Mouse (Mus musculus) heart, postnatal 0 days (tissue): ENCODE measurements around the gene Cpsf7. TPM values are rescaled to one million over a fixed set of nuclear protein-coding genes. Genes with fewer than 3 reads are reported as not detected.

Experiments used
- ATAC-seq: fragments of 200-750 bp; cut with Nextera tagmentation; 2 replicates; pipeline ENCODE4 v1.8.0; 2017; ENCODE audit warnings: low read depth, moderate number of reproducible peaks, moderate library complexity; ENCODE audit not compliant: insufficient read depth
- DNase-seq: peaks from one replicate; pipeline ENCODE4 v3.0.0-alpha.2; 2016; ENCODE audit warnings: low spot score
- H3K27ac ChIP-seq: fragments of 300-500 bp; sonication (generic); 2 replicates; pipeline ENCODE4 v1.5.1; 2014; ENCODE audit warnings: low read depth, mild to moderate bottlenecking
- H3K27me3 ChIP-seq: fragments of 300-500 bp; sonication (generic); 2 replicates; pipeline ENCODE4 v1.6.1; 2014; ENCODE audit warnings: low read length, mixed read lengths; ENCODE audit not compliant: control insufficient read depth, insufficient read depth
- H3K36me3 ChIP-seq: fragments of 300-500 bp; sonication (generic); replicated peaks from 2 replicates; pipeline ENCODE4 v1.6.1; 2014; ENCODE audit warnings: low read length, mixed read lengths; ENCODE audit not compliant: control insufficient read depth, insufficient read depth
- H3K4me1 ChIP-seq: fragments of 300-500 bp; sonication (generic); 2 replicates; pipeline ENCODE4 v1.6.1; 2014; ENCODE audit warnings: antibody characterized with exemption; ENCODE audit not compliant: control insufficient read depth, insufficient read depth
- H3K4me2 ChIP-seq: fragments of 300-500 bp; sonication (generic); 2 replicates; pipeline ENCODE4 v1.6.1; 2014; ENCODE audit warnings: low read depth, mild to moderate bottlenecking, low read length, moderate library complexity
- H3K4me3 ChIP-seq: fragments of 300-500 bp; sonication (generic); 2 replicates; pipeline ENCODE4 v1.5.1; 2014; ENCODE audit warnings: low read depth, low read length
- H3K9ac ChIP-seq: fragments of 300-500 bp; sonication (generic); replicated peaks from 2 replicates; pipeline ENCODE4 v1.6.1; 2014; ENCODE audit warnings: low read depth, low read length, mixed read lengths
- H3K9me3 ChIP-seq: fragments of 300-500 bp; sonication (generic); replicated peaks from 2 replicates; pipeline ENCODE4 v1.6.1; 2016; ENCODE audit warnings: low read length; ENCODE audit not compliant: control insufficient read depth
- CTCF ChIP-seq: IDR thresholded peaks from 2 replicates; pipeline ENCODE4 v1.5.1; 2016; ENCODE audit warnings: antibody characterized with exemption, control low read depth, low read depth
- EP300 ChIP-seq: IDR thresholded peaks from 2 replicates; pipeline ENCODE4 v1.6.1; 2016; ENCODE audit warnings: antibody characterized with exemption, low read depth
- WGBS: fragments of 180-500 bp; shearing (Covaris S2); extraction: QIAGEN DNeasy Blood & Tissue Kit; methylation state at CpG from one replicate; pipeline ENCODE4 v1.1.7; 2014; 5-methylcytosine and 5-hydroxymethylcytosine counted together
- polyA plus RNA-seq: library from polyadenylated mRNA; unstranded; fragments of >200 nt; fragmentation: Nextera tagmentation; extraction: Ambion mirVana; gene quantifications from 2 replicates; pipeline ENCODE4 v1.2.1, GENCODE M21; 2015
- total RNA-seq: library from RNA; depleted of rRNA; stranded (reverse); fragments of >200 nt; gene quantifications from 2 replicates; pipeline ENCODE4 v1.2.3, GENCODE M21; 2014; ENCODE audit warnings: low replicate concordance

Gene Cpsf7
- total and polyA plus RNA-seq, 2 experiments from 2014 or later, result 14.8 to 51.4 TPM

DNA sequence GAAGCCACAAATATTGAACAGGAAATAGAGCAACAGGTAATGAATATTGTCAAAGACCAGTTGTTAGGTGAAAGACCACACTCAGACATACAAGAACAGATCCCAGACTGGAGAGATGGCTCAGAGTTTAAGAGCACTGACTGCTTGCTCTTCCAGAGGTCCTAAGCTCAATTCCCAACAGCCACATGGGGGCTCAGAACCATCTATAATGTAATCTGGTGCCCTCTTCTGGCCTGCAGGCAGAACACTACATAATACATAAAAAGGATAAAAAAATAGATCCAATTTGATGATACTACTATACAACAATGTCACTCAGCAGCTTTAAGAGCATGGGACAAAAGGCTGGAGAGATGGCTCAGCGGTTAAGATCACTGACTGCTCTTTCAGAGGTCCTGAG lies 4.7 kb upstream of the Cpsf7 start:
- no peaks in the 10 kb centered on the region for H3K27me3 ChIP-seq
- no peak for DNase-seq
- peaks cover 5% of the 10 kb centered on the region; the same call in 1 of the 2 replicates for H3K4me1 ChIP-seq
- H3K4me3 ChIP-seq, result no peak overlapping the region
- TF ChIP-seq CTCF (peak; percentile 47), EP300 (no peak)
- WGBS, result 68% methylated on average over 1 of the region's 1 CpGs
- H3K9me3 ChIP-seq, result no peaks in the 10 kb centered on the region
- H3K9ac ChIP-seq, result no peak overlapping the region
- peaks cover 18% of the 10 kb centered on the region for H3K36me3 ChIP-seq
- no peak overlapping the region for H3K4me2 ChIP-seq
- no peak overlapping the region for H3K27ac ChIP-seq
- ATAC-seq, result no peak

- Histone ChIP-seq H3K4me3 (no peak overlapping the region), H3K36me3 (peaks cover 3% of the 10 kb centered on the region), H3K9me3 (no peaks in the 10 kb centered on the region), H3K4me1 (peaks cover 14% of the 10 kb centered on the region), H3K9ac (no peak overlapping the region), H3K4me2 (no peak overlapping the region), H3K27me3 (no peaks in the 10 kb centered on the region), H3K27ac (no peak overlapping the region)
- TF ChIP-seq CTCF (no peak), EP300 (no peak)
- ATAC-seq (no peak), DNase-seq (no peak)
- WGBS, result 74% methylated on average over 1 of the region's 1 CpGs
Measured at GRCm38 (mm10) chr19:10521926-10522325, 3.1 kb upstream of the Cpsf7 start.

DNA sequence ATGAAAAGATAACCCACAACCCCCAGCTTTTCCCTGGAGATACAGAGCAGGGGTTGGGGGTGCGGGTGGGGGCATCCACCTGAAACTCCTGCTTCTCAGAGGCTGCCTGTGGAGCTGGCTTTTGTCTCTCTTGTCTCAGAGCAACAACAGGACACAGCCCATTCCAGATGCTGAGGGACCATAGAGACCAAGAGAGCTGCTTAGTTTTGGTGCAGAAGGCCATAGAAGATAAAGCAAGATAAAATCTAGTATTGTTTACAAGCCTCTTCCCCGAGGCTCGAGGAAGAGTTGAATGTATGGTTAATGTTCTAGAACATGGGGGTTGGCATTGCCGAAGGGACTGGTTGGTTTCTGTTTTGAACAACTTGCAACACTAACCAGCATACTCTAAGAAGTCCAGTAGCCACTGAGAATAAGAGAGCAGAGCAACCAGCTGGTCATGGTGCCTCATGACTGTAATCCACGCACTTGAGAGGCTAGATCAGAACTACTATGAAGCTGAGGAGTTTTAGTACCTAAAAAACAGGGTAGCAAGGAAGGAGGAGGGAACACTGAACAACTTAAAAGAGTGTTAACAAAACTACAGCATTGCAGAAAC lies 1.5 kb upstream of the Cpsf7 start:
- Histone ChIP-seq H3K4me2 (peak overlapping the region; percentile 74; the same call in 1 of the 2 replicates), H3K9ac (no peak overlapping the region; the same call in 1 of the 2 replicates), H3K4me1 (peaks cover 16% of the 10 kb centered on the region)

DNA sequence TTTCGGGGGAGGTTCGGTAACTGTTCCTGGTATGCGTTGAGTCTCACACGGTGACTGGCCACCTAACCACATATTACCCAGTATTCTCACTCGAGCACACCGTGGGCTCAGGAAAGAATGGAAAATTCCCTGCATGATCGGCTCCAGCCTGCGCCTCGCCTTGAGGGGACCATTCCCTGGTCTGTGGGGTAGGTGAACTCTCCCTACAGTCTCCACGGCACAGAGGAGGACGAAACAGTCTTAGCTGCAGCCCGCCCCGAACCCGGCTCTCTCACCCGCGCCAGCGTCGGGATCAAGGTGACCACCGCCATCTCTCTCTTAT lies 321 bp upstream of the Cpsf7 start:
- peaks cover 16% of the 10 kb centered on the region for H3K4me1 ChIP-seq
- WGBS, result 1% methylated on average over 19 of the region's 19 CpGs
- H3K27me3 ChIP-seq, result no peaks in the 10 kb centered on the region
- TF ChIP-seq EP300, result no peak
- no peak for TF ChIP-seq CTCF
- ATAC-seq (no peak), DNase-seq (peak; percentile 20)
- peak overlapping the region; percentile 74 for H3K4me2 ChIP-seq
- H3K4me3 ChIP-seq, result peak overlapping the region; percentile 82
- peak overlapping the region; percentile 99 for H3K27ac ChIP-seq
- H3K36me3 ChIP-seq, result 0 out of 2 replicates have a peak, but pooled peaks cover 7% of the 10 kb centered on the region
- peak overlapping the region; percentile 98 for H3K9ac ChIP-seq
- no peaks in the 10 kb centered on the region for H3K9me3 ChIP-seq

More for the DNA sequence above, 1.5 kb upstream of the Cpsf7 start:
- H3K27me3 ChIP-seq, result no peaks in the 10 kb centered on the region
- H3K27ac ChIP-seq, result no peak overlapping the region
- DNase-seq, result no peak
- 0 out of 2 replicates have a peak, but pooled peaks cover 7% of the 10 kb centered on the region for H3K36me3 ChIP-seq
- no peak for TF ChIP-seq EP300
- TF ChIP-seq CTCF, result no peak
- H3K9me3 ChIP-seq, result no peaks in the 10 kb centered on the region
- 66% methylated on average over 5 of the region's 5 CpGs for WGBS
- ATAC-seq, result no peak
- H3K4me3 ChIP-seq, result no peak overlapping the region

- ATAC-seq, result no peak; the same call in 1 of the 2 replicates
- TF ChIP-seq EP300, result no peak
- peak; percentile 62 for TF ChIP-seq CTCF
- peak within 1 kb of the TSS; percentile 74 for H3K4me2 ChIP-seq
- no peaks in the 10 kb centered on the region for H3K9me3 ChIP-seq
- H3K9ac ChIP-seq, result peak within 1 kb of the TSS; percentile 98
- peaks cover 16% of the 10 kb centered on the region for H3K4me1 ChIP-seq
- WGBS, result 0% methylated on average over 11 of the region's 11 CpGs
- H3K4me3 ChIP-seq, result peak within 1 kb of the TSS; percentile 82
- H3K27ac ChIP-seq, result peak within 1 kb of the TSS; percentile 99
- no peaks in the 10 kb centered on the region for H3K27me3 ChIP-seq
- H3K36me3 ChIP-seq, result 0 out of 2 replicates have a peak, but pooled peaks cover 14% of the 10 kb centered on the region
- DNase-seq, result peak; percentile 78
Measured at GRCm38 (mm10) chr19:10525910-10526309, 844 bp downstream of the Cpsf7 start, which contains the start of gene Sdhaf2. Gene Sdhaf2 (minus strand): TSS chr19:10526142.

GRCm38 (mm10) chr19:10530082-10530481 lies 5.0 kb downstream of the Cpsf7 start:
- H3K36me3 ChIP-seq, result peaks cover 50% of the 10 kb centered on the region
- no peak overlapping the region for H3K27ac ChIP-seq
- H3K4me2 ChIP-seq, result no peak overlapping the region
- ATAC-seq (no peak), DNase-seq (no peak)
- no peaks in the 10 kb centered on the region for H3K27me3 ChIP-seq
- WGBS, result 93% methylated on average over 1 of the region's 1 CpGs
- TF ChIP-seq EP300 (no peak), CTCF (peak; percentile 13; the same call in 1 of the 2 replicates)
- peaks cover 11% of the 10 kb centered on the region; the same call in 1 of the 2 replicates for H3K4me1 ChIP-seq
- H3K4me3 ChIP-seq, result no peak overlapping the region
- no peaks in the 10 kb centered on the region for H3K9me3 ChIP-seq
- no peak overlapping the region for H3K9ac ChIP-seq
